Mouse (Mus musculus) retina, postnatal 7 days (tissue): Measurements from ENCODE around the gene Gp1bb.

Experiments
- DNase-seq: peaks from one replicate; pipeline ENCODE4 v3.0.0-alpha.2; 2012; ENCODE audit warnings: low read depth, low spot score

Gene Gp1bb

GRCm38 (mm10) chr16:18628948-18629340 lies 6.7 kb upstream of the Gp1bb start:
- no peak for DNase-seq

GRCm38 (mm10) chr16:18628206-18628947 lies 6.2 kb upstream of the Gp1bb start:
- no peak for DNase-seq

- no peak for DNase-seq
Measured at GRCm38 (mm10) chr16:18627163-18627562, 5.0 kb upstream of the Gp1bb start.

- DNase-seq: peak; percentile 74
Measured at GRCm38 (mm10) chr16:18626376-18626878, 4.2 kb upstream of the Gp1bb start, which contains the start of gene Gm49601. Gene Gm49601, minus strand, starts transcription at chr16:18626427.

GRCm38 (mm10) chr16:18625791-18626311 lies 3.6 kb upstream of the Gp1bb start:
- no peak for DNase-seq

GRCm38 (mm10) chr16:18625097-18625496 lies 2.9 kb upstream of the Gp1bb start:
- DNase-seq: no peak

- DNase-seq: no peak
Measured at GRCm38 (mm10) chr16:18624641-18625040, 2.4 kb upstream of the Gp1bb start.

GRCm38 (mm10) chr16:18623751-18624540 lies 1.7 kb upstream of the Gp1bb start:
- no peak for DNase-seq

- DNase-seq: no peak
Measured at GRCm38 (mm10) chr16:18622916-18623750, 930 bp upstream of the Gp1bb start.

GRCm38 (mm10) chr16:18621362-18622001 lies 721 bp downstream of the Gp1bb start:
- DNase-seq: no peak

GRCm38 (mm10) chr16:18620601-18621361 lies 1.4 kb downstream of the Gp1bb start:
- peak; percentile 51 for DNase-seq

GRCm38 (mm10) chr16:18620201-18620600 lies 2.0 kb downstream of the Gp1bb start:
- DNase-seq: no peak

- no peak for DNase-seq
Measured at GRCm38 (mm10) chr16:18619110-18619509, 3.1 kb downstream of the Gp1bb start.

GRCm38 (mm10) chr16:18618297-18618696 lies 3.9 kb downstream of the Gp1bb start:
- DNase-seq: no peak

GRCm38 (mm10) chr16:18617370-18618065 lies 4.7 kb downstream of the Gp1bb start:
- DNase-seq: peak; percentile 85

GRCm38 (mm10) chr16:18613301-18613700 lies 8.9 kb downstream of the Gp1bb start:
- no peak for DNase-seq

- DNase-seq: no peak
Measured at GRCm38 (mm10) chr16:18611752-18612151, 10.5 kb downstream of the Gp1bb start.

GRCm38 (mm10) chr16:18609099-18609498 lies 13.1 kb downstream of the Gp1bb start:
- DNase-seq: no peak

GRCm38 (mm10) chr16:18608226-18608625 lies 14.0 kb downstream of the Gp1bb start:
- no peak for DNase-seq

- no peak for DNase-seq
Measured at GRCm38 (mm10) chr16:18605705-18606104, 16.5 kb downstream of the Gp1bb start.
